Mouse (Mus musculus): Measurements from ENCODE around the gene Rftn1.

DNA sequence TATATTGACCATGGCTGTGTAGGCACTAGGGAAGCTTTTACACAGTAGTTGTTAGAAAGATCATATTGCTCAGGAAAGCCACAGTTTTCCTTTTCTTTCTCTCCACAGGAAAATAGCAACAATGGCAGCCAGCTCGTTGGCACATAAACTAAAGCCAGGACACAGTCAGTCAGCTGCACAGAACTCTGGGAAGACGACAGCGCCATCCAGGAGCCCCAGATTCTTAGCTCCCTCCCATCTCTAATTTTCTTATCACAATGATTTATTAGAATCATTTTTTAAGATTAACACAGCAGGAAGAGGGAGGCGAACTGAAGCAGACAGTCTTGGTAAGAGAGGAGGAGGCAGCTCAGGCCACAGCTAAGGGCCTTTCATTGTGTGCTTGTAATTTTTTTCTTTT, 58.8 kb downstream of the Rftn1 start:
- TF ChIP-seq ZKSCAN1 (IDR thresholded peaks at IDR 0.05; ENCODE audit: borderline replicate concordance, low read depth, low read length) (no peak), ZC3H11A (IDR thresholded peaks at IDR 0.05; ENCODE audit: low read depth, low read length) (no peak), MYC (IDR thresholded peaks at IDR 0.05; ENCODE audit: low read depth, low read length) (no peak), KAT2A (IDR thresholded peaks at IDR 0.05; ENCODE audit: insufficient replicate concordance, low read length) (no peak), NRF1 (IDR thresholded peaks at IDR 0.05; ENCODE audit: low read depth, low read length) (no peak), EP300 (IDR thresholded peaks at IDR 0.05; ENCODE audit: low read length) (no peak), USF2 (conservative IDR thresholded peaks at IDR 0.05; ENCODE audit: low read depth, low read length) (no peak)
